Mouse (Mus musculus) erythroblast, adult 5-6 weeks (primary cell): ENCODE measurements around the gene Fblim1. TPM values are rescaled to one million over a fixed set of nuclear protein-coding genes. Genes with fewer than 3 reads are reported as not detected.

Experiments used
- ATAC-seq: replicated peaks from 2 replicates; pipeline ENCODE4 v1.8.0; 2016; ENCODE audit warnings: moderate number of reproducible peaks, mild to moderate bottlenecking, moderate TSS enrichment, inconsistent platforms; ENCODE audit not compliant: poor library complexity, low FRiP score, severe bottlenecking
- total RNA-seq, 2 experiments: library from RNA; stranded (forward) in 1 of 2; stranded (reverse) in 1 of 2; fragments of 150-400 nt in 1 of 2; fragments of 200-764, 138-1000 nt in 1 of 2; gene quantifications; 2 replicates each; pipeline versions ENCODE4 v1.2.3 to v1.2.4; 2015 to 2017; ENCODE audit warnings: low replicate concordance in 2 of 2

Gene Fblim1
- total RNA-seq (2015; ENCODE audit: low replicate concordance) (0.63 TPM in 1 of 2 replicates, not detected in the other), total RNA-seq (2017; ENCODE audit: low replicate concordance) (0.56 and 1.1 TPM in 2 replicates)

GRCm38 (mm10) chr4:141605861-141606260 is at the start of gene Fblim1:
Gene Fblim1, minus strand, starts transcription at chr4:141606096.
- no peak for ATAC-seq

GRCm38 (mm10) chr4:141654509-141654908 is 48.6 kb upstream of the Fblim1 start:
- no peak for ATAC-seq

DNA sequence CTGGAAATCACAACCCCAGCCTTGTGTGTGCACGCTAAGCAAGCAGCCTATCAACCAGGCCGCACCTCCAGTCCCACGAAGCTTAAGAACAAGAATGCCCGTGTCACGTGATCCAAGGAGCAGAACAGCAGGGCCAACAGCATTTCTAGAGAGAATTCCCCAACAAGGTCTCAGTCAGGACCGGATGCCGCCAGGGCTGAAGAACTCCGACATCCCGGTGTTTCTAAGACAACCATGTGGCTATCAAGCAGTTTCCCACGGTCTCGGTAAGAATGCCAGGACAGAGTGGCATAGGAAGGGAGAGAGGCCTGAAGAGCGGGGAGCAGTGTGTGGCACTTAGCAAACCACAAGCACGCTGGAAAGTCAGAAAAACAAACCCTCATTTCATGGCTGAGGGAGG is 47.9 kb upstream of the Fblim1 start:
- ATAC-seq = no peak

DNA sequence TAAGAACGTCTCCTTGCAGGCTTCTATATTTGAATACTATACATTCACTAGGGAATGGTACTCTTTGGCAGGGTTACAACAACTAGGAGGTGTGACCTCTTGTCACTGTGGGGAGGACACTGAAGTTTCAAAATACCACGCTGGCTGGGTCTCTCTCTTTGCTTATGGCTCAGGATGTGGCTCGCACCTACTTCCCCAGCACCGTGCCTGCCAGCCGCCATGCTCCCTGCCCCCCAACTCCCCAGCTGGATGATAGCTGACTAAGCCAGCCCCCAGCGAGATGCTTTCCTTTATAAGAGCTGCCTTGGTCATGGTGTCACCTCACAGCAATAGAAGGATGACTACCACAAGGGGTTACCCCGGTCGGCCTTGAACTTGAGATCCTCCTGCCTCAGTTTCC is 47.1 kb upstream of the Fblim1 start:
- no peak for ATAC-seq

- no peak for ATAC-seq
Measured at GRCm38 (mm10) chr4:141651944-141652343, 46.0 kb upstream of the Fblim1 start.

GRCm38 (mm10) chr4:141651286-141651685 is 45.4 kb upstream of the Fblim1 start:
- ATAC-seq = no peak

- ATAC-seq = no peak
Measured at GRCm38 (mm10) chr4:141649244-141649643, 43.3 kb upstream of the Fblim1 start.

DNA sequence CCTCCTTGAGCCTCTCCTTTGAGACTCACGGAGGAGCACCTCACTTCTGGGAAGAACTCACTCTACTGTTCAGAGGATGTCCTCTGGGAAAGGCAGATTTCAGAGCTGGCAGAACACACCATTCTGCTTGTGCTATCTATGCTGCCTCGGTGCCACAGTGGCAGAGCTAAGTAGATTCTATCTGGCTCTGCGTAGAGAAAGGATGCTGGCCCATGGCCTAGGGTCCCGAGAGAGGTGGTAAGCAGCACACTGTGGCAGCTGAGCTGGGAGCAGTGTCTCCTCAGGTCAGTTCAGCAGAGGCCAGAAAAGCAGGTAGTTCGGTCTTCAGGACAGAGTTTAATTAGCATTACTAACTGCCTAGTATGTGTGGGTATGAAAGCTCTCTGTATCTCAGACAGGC is 42.4 kb upstream of the Fblim1 start:
- no peak for ATAC-seq

DNA sequence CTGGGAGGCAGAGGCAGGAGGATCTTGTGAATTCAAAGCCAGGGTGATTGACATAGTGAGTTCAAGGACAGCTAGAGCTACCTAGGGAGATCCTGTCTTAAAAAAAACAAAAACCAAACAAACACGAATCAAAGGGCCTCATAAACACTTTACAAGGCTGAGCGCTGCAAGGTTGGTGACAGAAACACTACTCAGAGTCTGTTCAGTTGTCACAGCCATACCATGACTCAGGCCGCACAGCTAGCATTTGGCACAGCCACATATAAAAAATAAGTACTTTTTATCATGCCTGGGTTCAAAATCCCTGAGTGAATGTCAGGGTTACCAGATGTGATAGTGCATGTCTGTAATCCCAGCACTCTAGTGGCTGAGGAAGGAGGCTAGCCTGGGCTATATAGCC is 41.3 kb upstream of the Fblim1 start:
- ATAC-seq = no peak

DNA sequence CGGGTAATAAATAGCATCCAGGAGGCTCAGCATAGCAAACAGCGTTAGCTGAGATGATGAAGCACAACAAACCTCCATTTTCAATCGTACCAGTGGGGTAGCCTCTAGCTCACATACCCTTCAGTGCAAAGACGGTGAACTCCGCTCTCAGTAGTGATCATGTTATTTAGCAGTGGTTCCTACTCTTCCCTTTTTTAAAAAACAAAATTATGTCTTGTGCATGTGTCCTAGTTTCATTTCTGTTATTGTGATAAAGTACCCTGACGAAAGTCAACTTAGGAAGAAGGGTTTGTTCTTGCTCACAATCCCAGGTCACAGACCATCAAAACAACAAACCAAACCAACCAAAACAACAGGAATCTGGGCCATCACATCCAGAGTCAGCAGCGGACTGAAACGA is 40.1 kb upstream of the Fblim1 start:
- ATAC-seq = no peak

- ATAC-seq = no peak
Measured at GRCm38 (mm10) chr4:141643118-141643855, 37.4 kb upstream of the Fblim1 start.

- no peak for ATAC-seq
Measured at GRCm38 (mm10) chr4:141641961-141642811, 36.3 kb upstream of the Fblim1 start.

DNA sequence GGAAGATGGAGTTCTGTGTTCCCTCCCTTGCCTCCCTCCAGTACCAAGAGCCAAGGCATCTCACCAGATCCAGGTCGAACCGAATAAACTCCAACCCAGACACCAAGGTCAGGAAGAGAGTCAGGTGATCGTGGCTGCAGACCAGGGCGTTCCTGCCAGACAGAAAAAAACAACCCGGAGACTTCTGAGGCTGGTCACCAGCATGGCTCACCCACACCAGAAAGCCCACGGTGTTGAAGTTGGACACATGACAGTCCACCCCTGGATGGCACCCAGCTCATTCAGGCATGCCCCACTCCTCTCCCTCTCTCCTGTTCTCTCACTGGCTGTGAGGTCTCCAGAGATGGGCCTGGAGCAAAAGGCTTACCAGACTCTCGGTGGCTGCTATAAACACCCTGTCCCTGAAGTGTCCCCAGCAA is 35.5 kb upstream of the Fblim1 start:
- no peak for ATAC-seq

GRCm38 (mm10) chr4:141639474-141639873 is 33.6 kb upstream of the Fblim1 start:
- no peak for ATAC-seq

DNA sequence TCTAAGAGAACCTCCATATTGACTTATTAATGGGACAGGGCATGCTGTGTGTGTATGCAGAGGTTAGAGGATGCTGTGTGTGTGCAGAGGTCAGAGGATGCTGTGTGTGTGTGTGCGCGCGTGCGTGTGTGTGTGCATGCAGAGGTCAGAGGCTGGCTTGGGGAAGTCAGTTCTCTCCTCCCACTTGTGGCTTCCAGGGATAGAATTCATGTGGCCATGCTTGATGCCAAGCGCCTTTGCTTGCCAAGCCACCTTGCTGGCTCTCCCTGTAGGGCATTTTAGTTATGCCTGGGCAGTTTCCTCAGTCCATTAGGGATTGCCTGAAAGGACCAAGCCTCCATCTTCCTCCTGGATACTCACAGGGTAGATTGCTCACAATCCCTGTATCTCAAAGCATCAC is 30.8 kb upstream of the Fblim1 start:
- no peak for ATAC-seq

- no peak for ATAC-seq
Measured at GRCm38 (mm10) chr4:141635991-141636390, 30.1 kb upstream of the Fblim1 start.

- ATAC-seq = no peak
Measured at GRCm38 (mm10) chr4:141632111-141632873, 26.4 kb upstream of the Fblim1 start.

- no peak for ATAC-seq
Measured at GRCm38 (mm10) chr4:141631250-141631649, 25.4 kb upstream of the Fblim1 start.

DNA sequence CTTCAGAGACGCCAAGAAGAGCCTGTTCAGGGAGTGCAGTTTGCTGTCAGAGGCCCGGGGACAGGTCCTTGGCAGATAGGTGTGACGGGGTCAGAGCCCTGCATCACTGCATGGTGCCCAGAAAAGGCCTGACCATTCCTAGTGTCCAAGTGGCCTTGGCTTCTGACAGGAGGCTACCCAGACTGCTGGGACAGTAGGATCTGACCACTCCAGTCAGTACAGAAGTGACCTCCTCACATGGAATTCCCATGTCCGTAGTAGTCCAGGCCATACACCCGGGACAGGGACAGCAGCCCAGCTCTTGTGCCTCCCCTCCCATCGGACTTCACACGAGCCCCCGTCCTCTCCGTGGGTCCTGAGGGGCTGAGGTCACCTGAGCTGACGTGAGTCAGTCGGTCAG is 24.1 kb upstream of the Fblim1 start:
- no peak for ATAC-seq

DNA sequence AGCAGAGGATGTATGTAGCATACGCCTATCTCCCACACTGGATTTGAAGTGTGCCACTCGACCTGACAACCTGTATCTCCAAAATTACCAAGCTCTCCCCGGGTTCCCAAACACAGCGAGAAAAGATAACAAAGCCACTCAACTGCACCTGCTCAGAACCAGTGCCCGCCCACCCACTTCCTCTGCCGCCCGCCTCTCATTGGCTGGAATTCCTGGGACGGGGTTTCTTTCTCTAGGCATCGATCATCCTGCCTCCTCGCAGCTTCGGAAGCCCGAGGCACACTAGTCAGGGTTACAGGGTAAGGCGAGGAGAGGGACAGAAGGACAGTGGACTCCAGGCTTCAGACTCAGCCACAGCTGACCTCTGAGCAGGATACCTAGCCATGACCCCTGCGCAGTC is 22.8 kb upstream of the Fblim1 start:
- no peak for ATAC-seq
